Mouse (Mus musculus) telencephalon, adult 2 months (tissue): ENCODE measurements at regions not wholly inside any gene's neighbourhood (a gene's known extent, or its start where the extent isn't known, plus 50 kb on each side); places are given as distances from the start of the nearest gene placed in this dataset.

ENCODE experiments used
- DNase-seq: peaks from one replicate; pipeline ENCODE4 v3.0.0-alpha.2; 2011; ENCODE audit warnings: low read depth, low spot score

- DNase-seq = no peak
Measured at GRCm38 (mm10) chr19:14891689-14892389, 294.0 kb upstream of the Tle4 start.

DNA sequence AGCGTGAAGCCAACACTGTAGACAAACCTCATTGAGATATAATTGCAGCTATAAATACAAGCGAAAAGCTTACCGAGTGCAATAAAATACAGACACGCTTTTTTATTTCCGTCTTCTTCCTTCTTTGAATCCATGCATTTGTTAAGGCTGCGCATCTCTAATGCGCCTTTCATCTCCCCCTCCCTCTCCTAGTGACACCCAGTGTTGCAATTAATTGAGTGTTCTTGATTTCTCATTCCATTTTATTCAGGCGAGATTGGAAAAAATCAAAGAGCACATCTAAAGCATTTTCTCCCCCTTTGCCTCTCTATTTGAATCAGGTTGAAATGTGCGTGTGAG lies 293.2 kb upstream of the Tle4 start:
- DNase-seq = no peak

- no peak for DNase-seq
Measured at GRCm38 (mm10) chr19:14890241-14891089, 292.6 kb upstream of the Tle4 start.

- no peak for DNase-seq
Measured at GRCm38 (mm10) chr19:14889794-14890193, 291.9 kb upstream of the Tle4 start.

- no peak for DNase-seq
Measured at GRCm38 (mm10) chr19:14883707-14884421, 286.0 kb upstream of the Tle4 start.

DNA sequence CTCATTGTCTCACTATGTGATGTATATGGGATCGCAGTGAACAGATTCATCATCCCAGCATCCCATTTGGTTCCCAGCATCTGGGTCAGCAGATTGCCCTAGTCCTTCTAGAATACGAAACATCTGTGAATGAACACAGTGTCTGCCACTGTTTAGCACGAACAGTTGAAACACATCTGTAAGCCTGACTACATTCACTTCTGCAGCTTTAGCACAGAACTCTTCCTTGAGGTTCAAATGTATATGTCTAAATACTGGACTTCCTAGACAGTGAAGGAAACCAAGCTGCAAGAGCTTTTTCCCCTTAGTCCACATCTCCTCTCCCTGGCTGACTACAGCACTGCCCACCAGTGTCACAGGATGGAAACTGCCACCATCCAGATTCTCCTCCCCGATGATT lies 283.0 kb upstream of the Tle4 start:
- DNase-seq = no peak

DNA sequence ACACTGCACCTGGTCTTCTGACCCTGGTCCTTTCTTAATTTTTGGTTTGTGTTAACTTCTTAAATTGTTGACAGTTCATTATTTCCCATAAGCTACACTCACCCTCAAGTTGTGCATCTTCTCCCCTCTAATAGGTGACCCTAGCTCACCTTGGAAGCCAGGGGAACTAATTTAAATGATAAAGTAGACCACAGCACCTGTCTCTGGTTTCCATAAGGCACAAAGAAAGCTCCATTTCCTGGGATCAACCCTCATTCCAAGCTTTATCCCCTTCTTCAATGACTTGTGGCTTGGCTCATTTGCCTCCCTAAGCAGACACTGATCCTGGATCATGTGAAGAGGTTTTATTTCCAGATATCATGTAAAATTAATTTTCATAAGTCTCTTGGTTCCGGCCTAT lies 276.1 kb upstream of the Tle4 start:
- no peak for DNase-seq

DNA sequence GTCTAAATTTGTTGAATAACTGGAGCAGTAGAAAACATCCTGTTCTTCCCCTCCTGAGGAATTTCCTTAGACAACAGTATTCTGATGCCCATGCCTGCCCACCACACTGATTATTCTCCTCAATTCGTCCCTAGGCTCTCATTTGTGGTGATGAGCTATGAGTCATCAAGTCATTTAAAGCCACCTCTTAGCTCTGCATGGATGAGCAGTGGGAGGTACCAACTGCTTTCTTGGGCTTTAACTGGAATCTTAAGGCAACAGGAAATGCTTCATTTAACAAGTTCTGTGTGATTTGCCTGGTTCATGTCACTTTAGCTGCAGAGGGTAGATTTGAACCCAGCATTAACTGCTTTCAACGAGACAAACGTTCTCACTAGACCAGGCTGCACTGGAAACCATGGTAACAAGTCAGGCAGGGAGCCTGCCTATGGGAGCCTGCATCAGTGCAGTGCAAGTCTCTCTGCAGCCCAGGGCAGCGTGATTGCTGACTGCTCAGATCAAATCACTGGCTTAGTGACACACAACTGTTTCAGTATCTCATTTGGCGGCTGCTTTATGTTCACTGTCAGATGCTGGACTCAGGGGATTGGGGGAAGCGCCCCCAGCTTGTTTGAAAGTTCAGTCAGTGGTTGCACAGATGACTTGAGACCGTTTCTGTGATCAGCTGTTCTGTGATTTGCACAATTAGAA lies 273.5 kb upstream of the Tle4 start:
- DNase-seq = peak; percentile 57

DNA sequence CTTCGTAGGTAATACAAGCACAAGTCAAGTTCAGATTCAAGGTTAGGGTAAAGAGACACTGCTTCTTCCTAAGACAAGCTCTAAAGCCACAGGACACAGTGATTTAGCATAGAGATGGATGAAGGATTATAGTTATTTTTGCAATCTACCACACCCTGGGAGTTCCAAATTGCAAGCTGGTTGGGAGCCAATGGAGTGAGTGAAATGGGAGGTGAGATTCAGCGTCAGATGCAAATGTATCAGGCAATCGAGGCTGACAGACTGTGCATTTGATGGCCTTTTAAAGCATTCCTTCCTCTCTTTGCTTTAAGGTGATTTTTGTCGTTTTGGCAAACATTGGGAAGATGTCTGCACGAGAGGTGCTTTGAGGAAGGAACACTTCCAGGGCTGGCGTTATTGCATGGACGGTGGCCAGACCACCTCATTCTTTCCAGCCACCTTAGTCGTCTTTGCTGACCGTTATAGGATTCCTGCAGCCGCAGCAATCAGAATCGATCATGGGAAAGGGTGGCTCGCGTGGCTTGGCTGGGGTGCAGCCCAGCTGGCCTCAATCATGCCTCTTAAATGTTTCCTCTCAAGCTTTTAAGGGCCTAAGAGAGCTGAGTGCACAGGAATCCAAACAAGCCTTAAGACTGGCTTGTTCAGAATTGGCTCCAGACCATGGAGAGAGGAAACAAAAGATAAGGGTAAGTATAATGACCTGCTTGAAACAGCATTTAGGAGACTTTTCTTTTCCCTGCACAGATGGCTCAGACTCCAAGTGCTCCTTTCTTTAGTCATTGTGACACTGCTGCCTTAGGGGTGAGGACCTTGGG lies 265.0 kb upstream of the Tle4 start:
- DNase-seq = no peak

DNA sequence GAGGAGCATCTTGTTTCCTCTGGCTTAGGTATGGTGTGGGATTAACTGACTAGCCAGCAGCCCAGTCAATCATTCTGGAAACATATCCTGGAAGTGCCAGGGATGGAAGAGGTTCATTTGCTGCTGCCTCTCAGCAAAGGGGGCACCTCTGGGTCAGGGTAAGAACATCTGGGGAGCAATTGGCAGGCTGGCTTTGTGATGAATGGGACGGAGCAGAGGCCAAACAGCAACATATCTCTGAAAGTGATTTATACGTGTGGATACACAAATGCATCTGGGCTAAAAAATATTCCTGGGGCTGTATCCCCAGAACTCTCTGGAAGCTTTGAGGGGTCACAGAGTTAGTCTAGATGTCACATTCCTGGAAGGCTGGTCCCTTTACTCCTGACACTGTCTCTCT lies 257.2 kb upstream of the Tle4 start:
- no peak for DNase-seq

GRCm38 (mm10) chr19:14853416-14853815 lies 255.6 kb upstream of the Tle4 start:
- no peak for DNase-seq

DNA sequence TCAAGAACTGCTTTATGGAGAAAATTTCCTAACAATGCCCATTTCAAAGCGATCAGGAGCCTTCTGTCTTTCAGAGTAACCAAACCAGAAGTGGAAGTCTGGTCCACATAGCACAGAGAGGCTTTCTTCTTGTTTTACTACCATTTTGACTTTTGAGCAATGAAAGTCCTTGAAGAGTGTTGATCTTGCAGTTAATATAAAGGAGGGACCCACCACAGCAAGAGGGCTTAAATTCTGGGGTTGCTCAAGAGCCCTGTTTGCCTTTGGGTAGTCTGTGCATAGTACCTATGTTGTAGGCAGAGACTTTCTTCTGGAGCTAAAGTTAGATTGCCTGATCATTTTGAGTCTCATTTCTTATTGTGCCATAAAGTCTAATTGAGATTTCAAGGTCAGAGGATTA lies 251.7 kb upstream of the Tle4 start:
- DNase-seq = no peak

GRCm38 (mm10) chr19:14847120-14847519 lies 249.3 kb upstream of the Tle4 start:
- DNase-seq = no peak

DNA sequence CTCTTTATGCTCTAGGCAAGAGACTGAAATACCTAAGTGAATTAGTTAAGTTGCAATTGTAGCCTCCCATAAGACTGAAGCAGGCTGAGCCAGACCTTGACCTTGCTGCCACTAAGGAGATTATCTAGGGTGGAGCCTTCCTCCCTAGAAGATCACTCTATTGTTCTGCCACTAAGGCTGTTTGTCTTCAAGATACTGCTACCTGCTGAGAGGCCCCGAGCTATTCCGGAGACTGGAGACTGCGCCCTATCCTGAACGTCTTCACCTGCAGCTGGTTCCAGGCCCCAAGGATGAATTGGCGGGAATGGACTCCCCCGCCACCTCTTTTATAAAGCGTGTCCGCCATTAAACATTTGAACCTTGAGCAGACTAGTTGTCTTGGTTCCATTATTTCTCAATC lies 237.8 kb upstream of the Tle4 start:
- no peak for DNase-seq

DNA sequence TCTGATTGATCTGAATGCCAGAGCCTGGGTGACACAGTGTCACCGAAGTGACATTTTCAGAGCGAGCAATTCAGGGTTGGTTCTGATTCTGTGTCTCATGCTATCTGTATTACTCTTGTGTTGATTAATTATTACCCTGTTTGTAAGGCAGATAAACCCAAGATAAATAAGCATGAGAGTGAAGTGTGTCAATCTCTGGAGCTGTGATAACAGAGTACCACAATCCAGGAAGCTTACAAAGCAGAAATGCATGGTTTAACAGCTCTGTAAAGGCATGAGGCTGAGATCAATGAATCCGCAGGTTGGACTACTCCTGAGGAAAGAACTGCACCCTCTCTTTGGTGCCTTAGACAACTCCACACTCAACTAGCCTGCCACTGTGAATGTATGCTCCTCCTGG lies 218.5 kb upstream of the Tle4 start:
- no peak for DNase-seq

GRCm38 (mm10) chr19:14806787-14807186 lies 208.9 kb upstream of the Tle4 start:
- DNase-seq = no peak

- DNase-seq = no peak
Measured at GRCm38 (mm10) chr19:14802909-14803650, 205.2 kb upstream of the Tle4 start.

DNA sequence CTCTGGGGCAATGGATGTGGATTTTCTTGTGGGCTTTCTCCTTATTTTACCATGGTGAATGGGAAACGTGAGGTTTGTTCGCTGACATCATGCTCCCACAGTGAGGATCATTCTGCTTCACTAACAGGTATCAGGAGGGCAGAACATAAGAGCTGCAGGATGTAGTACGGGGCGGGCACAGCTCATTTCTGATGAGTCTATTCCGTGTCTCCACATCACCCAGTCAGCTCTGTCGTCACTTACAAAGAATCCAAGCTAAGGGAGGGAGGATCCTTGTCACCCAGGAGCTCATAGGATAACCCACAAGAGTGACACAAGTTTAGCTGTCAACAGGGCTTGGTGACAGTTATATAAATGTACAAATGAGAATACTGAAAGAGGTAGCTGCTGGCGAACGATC lies 203.8 kb upstream of the Tle4 start:
- DNase-seq = no peak

DNA sequence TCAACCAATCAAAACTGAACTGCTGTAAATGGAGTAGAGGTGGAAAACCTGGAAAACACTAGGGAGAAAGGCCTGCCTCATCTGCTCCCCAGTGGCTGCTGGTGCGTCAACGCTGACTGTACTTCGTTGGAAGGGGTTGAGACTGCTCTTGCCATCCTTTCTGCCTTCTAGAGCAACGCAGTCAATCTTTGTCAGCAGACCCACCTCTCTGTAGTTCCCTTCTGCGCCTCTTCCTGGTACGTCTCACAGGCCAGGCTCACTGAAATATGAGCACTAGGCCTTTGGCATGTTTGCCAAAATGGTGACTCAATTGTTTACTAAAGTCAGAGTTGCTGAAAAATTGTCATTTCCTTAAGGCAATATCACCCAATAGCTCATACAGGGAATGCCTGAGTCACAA lies 201.2 kb upstream of the Tle4 start:
- no peak for DNase-seq

- DNase-seq = no peak
Measured at GRCm38 (mm10) chr19:14798417-14798816, 200.6 kb upstream of the Tle4 start.

DNA sequence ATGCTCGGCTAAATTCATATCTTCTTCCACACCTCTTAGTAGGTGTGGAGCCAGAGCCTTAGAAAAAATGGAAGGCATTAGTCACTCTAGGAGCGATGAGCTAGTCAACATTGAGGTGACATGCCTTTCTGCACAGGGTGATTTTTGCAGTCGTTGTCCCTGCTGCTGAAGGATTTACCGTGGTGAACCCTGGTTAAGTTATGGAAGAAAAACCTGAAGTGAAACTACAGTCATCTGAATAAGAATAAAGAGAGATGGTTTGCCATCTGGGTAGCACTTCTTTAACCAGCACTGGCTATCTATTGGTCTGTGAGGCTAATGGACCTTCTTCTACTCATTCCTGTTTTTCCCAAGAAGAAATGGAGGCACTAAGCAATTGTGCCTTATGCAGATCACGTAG lies 198.1 kb upstream of the Tle4 start:
- no peak for DNase-seq
